Mouse (Mus musculus): ENCODE data around the gene Uqcr11. TPM values are rescaled to one million over a fixed set of nuclear protein-coding genes. Genes with fewer than 3 reads are reported as not detected.

Gene Uqcr11
- polyA plus RNA-seq (2016; fragmentation: Nextera tagmentation; extraction: Ambion mirVana), result 371 and 400 TPM in 2 replicates

DNA sequence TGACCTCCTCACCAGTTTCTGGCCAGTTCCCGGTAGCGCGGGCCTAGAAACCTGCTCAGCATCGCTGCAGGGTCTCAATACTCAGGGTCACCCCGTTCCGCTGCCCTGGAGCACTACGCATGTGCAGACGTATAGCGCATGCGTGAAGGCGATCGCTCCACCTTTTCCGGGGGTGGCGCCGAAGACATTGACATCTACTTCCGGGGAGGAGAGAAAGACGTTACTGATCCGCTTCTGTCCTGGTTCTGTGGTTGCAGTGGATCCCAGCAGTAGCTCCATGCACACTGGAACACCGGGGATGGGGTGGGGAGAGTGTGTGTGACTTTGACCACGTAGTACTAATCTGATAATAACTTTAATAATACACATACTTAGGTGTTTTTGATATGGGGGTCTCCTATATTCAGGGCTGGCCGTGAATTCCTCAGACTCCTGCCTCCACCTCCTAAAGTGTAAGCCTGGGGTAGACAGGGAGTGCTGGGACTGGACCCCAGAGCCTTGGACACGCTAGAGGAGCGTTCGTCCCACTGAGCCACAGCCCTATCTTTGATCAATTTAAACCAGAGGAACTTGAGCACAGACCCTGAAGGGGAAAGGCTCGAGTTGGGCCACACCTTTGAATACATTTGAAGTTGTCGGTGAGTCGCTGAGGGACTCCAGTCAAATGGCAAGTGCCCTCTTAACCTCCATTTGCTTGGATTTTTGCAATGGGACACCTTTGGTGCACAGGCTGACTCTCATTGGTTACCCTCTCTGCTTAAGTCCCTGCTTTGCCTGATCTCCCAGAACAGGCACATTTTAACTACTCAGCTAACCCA lies at the start of gene Uqcr11:
Uqcr11 (minus strand) TSS at position 147 of the 818 bp plus-strand sequence.
- H3K4me2 ChIP-seq, result peak within 1 kb of the TSS; percentile 93
- ATAC-seq (ENCODE audit: low FRiP score), result peak; percentile 76
- H3K36me3 ChIP-seq (replicated peaks), result peaks cover 51% of the 10 kb centered on the region
- H3K9ac ChIP-seq, result peak within 1 kb of the TSS; percentile 83
- peak within 1 kb of the TSS; percentile 83 for H3K27ac ChIP-seq
- H3K9me3 ChIP-seq, result peaks cover 5% of the 10 kb centered on the region; the same call in 1 of the 2 replicates
- H3K27me3 ChIP-seq, result no peaks in the 10 kb centered on the region
- 3% methylated on average over 27 of the region's 27 CpGs for WGBS
- H3K4me1 ChIP-seq, result peaks cover 31% of the 10 kb centered on the region
- H3K4me3 ChIP-seq (replicated peaks), result peak within 1 kb of the TSS; percentile 90

DNA sequence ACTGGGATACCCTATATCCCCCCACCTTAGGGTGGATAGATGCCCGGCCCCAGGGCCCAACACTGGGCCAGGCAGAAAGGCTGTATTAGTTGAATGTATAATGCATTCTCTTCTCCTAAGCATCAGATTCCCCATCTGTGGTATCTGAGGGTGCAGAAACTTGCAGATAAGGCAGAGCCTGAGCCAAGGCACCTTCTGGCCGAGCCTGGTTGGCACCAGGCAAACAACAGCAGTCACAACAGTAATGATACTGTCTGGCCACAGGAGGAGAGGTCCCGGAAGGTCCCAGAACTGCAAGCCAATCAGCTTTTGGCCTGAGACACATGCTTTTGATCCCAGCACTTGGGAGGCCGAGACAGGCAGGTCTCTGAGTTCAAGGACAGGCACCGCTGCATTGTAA lies 49.1 kb upstream of the Uqcr11 start:
- no peak overlapping the region for H3K27ac ChIP-seq
- no peaks in the 10 kb centered on the region for H3K4me1 ChIP-seq
- no peaks in the 10 kb centered on the region for H3K9me3 ChIP-seq
- no peak overlapping the region for H3K4me2 ChIP-seq
- 84% methylated on average over 5 of the region's 5 CpGs for WGBS
- no peak overlapping the region for H3K4me3 ChIP-seq (replicated peaks)
- H3K36me3 ChIP-seq (replicated peaks), result no peaks in the 10 kb centered on the region
- ATAC-seq (ENCODE audit: low FRiP score), result no peak
- no peak overlapping the region for H3K9ac ChIP-seq
- peaks cover 18% of the 10 kb centered on the region for H3K27me3 ChIP-seq

DNA sequence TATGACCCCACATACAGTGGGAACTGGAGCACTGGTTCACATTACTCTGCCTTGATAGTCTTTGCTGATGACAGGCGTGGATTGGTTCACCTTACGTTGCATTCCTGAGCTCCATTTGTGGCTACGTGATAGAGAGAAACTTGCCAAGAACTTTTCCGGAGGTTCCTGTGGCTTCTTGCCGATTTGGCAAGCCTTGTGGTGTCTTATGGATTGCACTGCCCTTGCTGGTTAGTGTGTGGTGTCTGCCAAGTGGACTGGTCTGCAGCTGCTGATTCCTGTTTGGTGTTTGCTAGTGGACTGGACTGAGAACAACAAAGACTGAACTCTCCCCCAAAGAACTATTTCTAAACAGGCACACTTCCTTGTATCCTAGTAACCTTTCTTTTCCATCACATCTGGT lies 48.2 kb upstream of the Uqcr11 start:
- Histone ChIP-seq H3K27me3 (peaks cover 22% of the 10 kb centered on the region), H3K4me3 (replicated peaks) (no peak overlapping the region), H3K36me3 (replicated peaks) (no peaks in the 10 kb centered on the region), H3K9ac (no peak overlapping the region), H3K9me3 (no peaks in the 10 kb centered on the region), H3K27ac (no peak overlapping the region), H3K4me1 (no peaks in the 10 kb centered on the region), H3K4me2 (no peak overlapping the region)
- no peak for ATAC-seq (ENCODE audit: low FRiP score)
- WGBS, result 88% methylated on average over 5 of the region's 5 CpGs

DNA sequence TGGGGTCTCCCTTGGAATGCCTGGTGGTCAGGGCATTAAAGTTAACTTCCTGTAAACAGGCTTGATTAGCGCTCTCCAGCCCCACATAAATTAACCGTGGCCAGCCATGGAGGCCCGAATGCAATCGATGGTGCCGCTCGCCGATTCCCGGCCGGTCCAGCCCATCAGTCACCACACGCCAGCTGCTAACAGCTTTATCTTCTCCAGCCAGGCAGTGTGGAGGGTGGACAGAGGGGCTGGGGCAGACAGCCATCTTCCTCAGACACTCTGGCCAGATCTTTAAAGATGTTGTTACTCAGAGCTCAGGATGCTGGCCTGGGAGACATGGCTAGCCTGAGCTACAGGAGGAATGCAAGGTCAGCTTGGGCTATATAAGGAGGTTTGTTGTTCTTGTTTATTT lies 47.0 kb upstream of the Uqcr11 start:
- no peaks in the 10 kb centered on the region for H3K36me3 ChIP-seq (replicated peaks)
- H3K27ac ChIP-seq, result no peak overlapping the region
- H3K27me3 ChIP-seq, result peaks cover 32% of the 10 kb centered on the region
- no peak overlapping the region for H3K4me2 ChIP-seq
- no peak for ATAC-seq (ENCODE audit: low FRiP score)
- WGBS, result 83% methylated on average over 10 of the region's 10 CpGs
- H3K9me3 ChIP-seq, result no peaks in the 10 kb centered on the region
- no peaks in the 10 kb centered on the region for H3K4me1 ChIP-seq
- H3K4me3 ChIP-seq (replicated peaks), result no peak overlapping the region
- H3K9ac ChIP-seq, result no peak overlapping the region

DNA sequence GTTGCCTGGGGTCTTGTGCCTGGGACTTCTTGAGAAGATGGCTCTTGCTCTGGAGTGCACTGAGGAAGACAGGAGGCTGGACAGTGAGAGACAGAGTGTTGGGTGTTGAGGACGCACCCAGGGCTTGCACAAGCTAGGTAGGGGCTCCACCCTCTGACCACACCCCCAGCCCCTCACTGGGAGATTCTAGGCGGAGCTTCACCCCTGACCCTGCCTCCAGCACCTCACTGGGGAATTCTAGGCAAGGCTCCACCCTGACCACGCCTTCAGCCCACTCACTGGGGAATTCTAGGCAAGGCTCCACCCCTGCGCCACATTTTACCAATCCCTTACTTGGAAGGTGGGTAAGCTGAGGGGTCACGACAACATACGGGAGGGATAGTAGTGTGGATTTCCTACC lies 44.0 kb upstream of the Uqcr11 start:
- Histone ChIP-seq H3K27ac (no peak overlapping the region), H3K9ac (no peak overlapping the region), H3K4me1 (no peaks in the 10 kb centered on the region; the same call in 1 of the 2 replicates), H3K27me3 (peaks cover 53% of the 10 kb centered on the region), H3K36me3 (replicated peaks) (no peaks in the 10 kb centered on the region), H3K4me2 (no peak overlapping the region), H3K4me3 (replicated peaks) (no peak overlapping the region), H3K9me3 (no peaks in the 10 kb centered on the region)
- WGBS, result 10% methylated on average over 6 of the region's 6 CpGs
- no peak for ATAC-seq (ENCODE audit: low FRiP score)

DNA sequence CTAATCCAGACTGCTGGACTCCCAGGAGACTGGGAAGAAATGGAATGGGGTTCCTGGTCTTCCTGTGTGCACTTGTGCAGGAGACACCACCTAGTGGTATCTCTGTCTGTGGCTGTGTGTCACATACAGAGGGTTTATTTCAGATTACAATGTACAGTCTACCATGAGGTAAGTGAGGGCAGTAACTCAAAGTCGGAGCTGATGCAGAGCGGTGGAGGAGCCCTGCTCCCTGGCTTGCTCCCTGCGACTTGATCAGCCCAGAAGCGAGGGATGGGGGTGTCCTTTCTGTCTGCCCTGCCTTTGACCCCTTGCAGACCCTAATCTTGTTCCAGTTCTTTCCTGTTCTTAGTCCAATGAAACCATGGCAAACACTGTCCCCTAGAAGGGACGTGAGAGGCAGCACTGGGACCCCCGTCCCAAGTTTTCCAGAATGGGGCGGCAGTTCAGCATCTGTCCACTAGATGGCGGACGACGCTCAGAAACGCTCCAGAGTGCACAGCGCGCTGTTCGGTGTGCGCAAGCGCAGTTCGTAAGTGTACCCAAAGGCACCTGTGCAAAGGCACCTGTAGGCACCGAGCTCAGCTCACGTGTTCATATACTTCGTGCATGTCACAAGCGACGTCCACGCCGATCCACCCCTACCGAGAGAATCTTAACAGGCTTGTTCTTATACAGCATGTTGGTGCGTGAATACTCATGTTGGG lies 39.4 kb upstream of the Uqcr11 start:
- Histone ChIP-seq H3K4me1 (peaks cover 4% of the 10 kb centered on the region), H3K27me3 (peaks cover 59% of the 10 kb centered on the region), H3K27ac (no peak overlapping the region), H3K9ac (no peak overlapping the region), H3K4me3 (replicated peaks) (peak overlapping the region; percentile 7; the same call in 1 of the 2 replicates), H3K9me3 (no peaks in the 10 kb centered on the region), H3K36me3 (replicated peaks) (no peaks in the 10 kb centered on the region), H3K4me2 (peak overlapping the region; percentile 47)
- peak; percentile 71 for ATAC-seq (ENCODE audit: low FRiP score)
- 6% methylated on average over 26 of the region's 26 CpGs for WGBS

DNA sequence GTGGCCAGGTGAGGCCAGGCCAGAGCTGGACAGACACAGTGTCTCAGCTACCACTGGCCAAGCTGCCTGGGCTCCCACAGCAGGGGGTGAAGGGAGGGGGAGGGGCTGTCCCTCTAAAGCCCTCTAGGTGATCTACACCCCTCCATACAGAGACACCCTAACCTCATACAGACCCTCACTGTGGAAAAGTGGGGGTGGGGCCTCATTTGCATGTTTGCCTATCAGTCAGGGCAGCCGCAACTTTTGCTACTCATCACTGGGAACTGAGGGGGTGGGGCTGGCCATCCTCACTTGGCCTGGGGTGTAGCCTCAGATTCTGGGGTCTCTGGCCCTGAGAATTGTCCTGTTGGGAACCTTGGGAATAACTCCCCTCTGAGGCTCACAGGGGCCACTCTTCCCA lies 38.4 kb upstream of the Uqcr11 start:
- H3K4me1 ChIP-seq, result peaks cover 4% of the 10 kb centered on the region
- no peaks in the 10 kb centered on the region for H3K9me3 ChIP-seq
- ATAC-seq (ENCODE audit: low FRiP score), result no peak
- no peak overlapping the region for H3K4me2 ChIP-seq
- H3K27ac ChIP-seq, result no peak overlapping the region
- H3K9ac ChIP-seq, result no peak overlapping the region
- H3K36me3 ChIP-seq (replicated peaks), result no peaks in the 10 kb centered on the region
- no peak overlapping the region for H3K4me3 ChIP-seq (replicated peaks)
- H3K27me3 ChIP-seq, result peaks cover 50% of the 10 kb centered on the region
- 39% methylated on average over 1 of the region's 1 CpGs for WGBS

DNA sequence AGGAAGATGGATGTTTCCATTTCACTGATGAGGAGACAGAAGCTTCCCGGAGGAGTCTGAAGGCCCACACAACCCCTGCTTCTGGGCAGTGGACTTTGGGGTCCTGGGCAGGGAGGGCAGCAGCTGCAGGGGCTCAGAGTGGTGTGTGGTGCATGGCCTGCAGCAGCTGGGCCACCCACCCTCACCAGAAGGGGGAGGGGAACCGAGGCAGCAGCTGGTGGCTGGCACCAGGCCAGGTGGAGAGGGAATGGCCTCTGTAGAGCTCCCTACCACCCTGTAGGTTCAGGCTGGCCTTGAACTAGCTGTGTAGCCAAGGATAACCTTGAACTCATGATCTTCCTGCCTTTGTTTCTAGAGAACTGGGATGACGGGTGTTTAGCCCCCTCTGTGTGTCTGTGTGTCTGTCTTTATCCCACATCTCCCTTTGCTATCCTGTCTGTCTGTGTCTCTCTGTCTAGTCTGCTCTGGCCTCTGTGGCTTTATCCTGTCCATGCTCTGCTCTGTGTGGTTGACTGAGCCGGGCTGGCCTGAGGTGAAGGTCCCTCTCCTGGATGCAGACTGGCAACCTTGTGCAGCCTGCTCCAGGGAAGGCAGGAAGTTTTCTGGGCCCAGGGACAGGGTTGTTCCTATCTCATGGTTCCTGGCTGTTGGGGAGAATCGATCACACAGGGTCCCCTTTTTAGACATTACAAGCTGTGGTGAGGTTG lies 37.9 kb upstream of the Uqcr11 start:
- no peak overlapping the region for H3K27ac ChIP-seq
- no peaks in the 10 kb centered on the region for H3K36me3 ChIP-seq (replicated peaks)
- no peak overlapping the region for H3K4me2 ChIP-seq
- peaks cover 49% of the 10 kb centered on the region for H3K27me3 ChIP-seq
- peaks cover 4% of the 10 kb centered on the region for H3K4me1 ChIP-seq
- H3K9ac ChIP-seq, result no peak overlapping the region
- H3K9me3 ChIP-seq, result no peaks in the 10 kb centered on the region
- WGBS, result 50% methylated on average over 5 of the region's 5 CpGs
- H3K4me3 ChIP-seq (replicated peaks), result no peak overlapping the region
- ATAC-seq (ENCODE audit: low FRiP score), result no peak

DNA sequence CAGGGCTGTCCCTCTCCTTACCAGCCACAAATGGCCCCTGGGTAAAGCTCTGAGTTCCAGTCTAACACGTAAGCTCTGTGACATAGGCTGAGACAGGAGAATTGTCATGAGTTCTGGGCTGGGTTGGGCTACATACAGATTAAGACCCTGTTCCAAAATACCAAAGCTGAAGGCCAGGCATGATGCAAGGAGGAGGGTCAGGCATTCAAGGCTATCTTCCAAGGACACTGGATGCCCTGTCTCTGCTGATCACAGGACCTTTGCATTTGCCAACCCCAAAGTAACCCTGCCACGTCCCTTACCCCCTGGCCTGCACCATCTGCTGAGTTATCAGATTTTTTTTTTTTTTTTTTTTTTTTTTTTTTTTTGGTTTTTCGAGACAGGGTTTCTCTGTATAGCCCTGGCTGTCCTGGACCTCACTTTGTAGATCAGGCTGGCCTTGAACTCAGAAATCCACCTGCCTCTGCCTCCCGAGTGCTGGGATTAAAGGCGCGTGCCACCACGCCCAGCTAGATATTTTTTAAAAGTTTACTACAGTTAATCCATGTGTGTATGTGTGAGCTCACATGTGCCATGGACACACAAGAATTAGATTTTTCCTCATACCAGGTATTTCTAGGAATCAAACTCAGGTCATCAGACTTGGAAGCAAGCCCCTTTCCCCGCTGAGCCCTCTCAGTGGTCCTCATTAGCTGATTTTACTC lies 37.1 kb upstream of the Uqcr11 start:
- Histone ChIP-seq H3K9me3 (no peaks in the 10 kb centered on the region), H3K4me1 (peaks cover 4% of the 10 kb centered on the region), H3K36me3 (replicated peaks) (no peaks in the 10 kb centered on the region), H3K27me3 (peaks cover 41% of the 10 kb centered on the region), H3K4me2 (no peak overlapping the region), H3K9ac (no peak overlapping the region), H3K27ac (no peak overlapping the region), H3K4me3 (replicated peaks) (no peak overlapping the region)
- 86% methylated on average over 7 of the region's 8 CpGs for WGBS
- ATAC-seq (ENCODE audit: low FRiP score), result no peak

DNA sequence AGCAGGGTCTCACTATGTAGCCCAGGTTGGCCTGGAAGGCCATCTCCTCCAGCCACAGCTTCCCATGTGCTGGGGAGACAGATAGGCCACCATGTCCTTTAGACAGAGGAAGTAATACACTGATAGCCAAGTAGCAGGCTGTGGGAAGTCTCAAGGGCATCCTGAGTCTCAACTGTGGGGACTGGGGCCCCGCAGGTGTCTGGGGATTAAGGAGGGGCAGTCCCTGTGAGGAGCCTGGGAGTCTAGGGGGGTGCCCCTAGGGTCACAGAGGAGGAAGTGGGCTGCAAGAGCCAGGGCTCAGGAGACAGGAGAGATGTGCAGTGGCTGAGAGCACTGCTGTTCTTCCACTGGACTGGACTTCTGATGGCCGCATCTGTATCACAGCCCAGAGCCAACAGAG lies 36.4 kb upstream of the Uqcr11 start:
- 63% methylated on average over 2 of the region's 2 CpGs for WGBS
- H3K4me2 ChIP-seq, result no peak overlapping the region
- no peak overlapping the region for H3K27ac ChIP-seq
- peaks cover 36% of the 10 kb centered on the region for H3K27me3 ChIP-seq
- H3K9me3 ChIP-seq, result no peaks in the 10 kb centered on the region
- H3K4me1 ChIP-seq, result peaks cover 4% of the 10 kb centered on the region
- no peaks in the 10 kb centered on the region for H3K36me3 ChIP-seq (replicated peaks)
- no peak for ATAC-seq (ENCODE audit: low FRiP score)
- no peak overlapping the region for H3K4me3 ChIP-seq (replicated peaks)
- no peak overlapping the region for H3K9ac ChIP-seq

DNA sequence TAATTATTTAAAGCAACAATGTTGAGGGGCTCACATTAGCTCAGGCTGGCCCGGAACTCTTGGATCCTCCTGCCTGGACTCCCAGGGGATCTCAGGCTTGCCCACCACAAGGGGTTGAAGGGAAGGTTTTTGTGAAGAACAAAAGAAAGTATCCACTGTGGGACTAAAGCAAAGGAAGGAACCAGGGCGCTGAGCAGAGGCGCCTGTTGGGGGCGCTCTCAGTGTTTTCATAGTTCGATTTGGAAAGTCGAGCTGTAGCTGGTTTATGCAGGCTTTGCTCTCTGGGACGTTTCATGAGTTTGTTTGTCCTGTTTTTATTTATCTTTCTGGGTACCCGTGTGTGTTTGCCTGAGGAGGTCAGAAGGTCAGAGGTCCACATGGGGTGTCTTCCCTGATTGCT lies 35.0 kb upstream of the Uqcr11 start:
- no peak overlapping the region for H3K27ac ChIP-seq
- no peak overlapping the region for H3K9ac ChIP-seq
- ATAC-seq (ENCODE audit: low FRiP score), result no peak
- no peak overlapping the region for H3K4me2 ChIP-seq
- no peaks in the 10 kb centered on the region for H3K36me3 ChIP-seq (replicated peaks)
- peaks cover 28% of the 10 kb centered on the region for H3K27me3 ChIP-seq
- 69% methylated on average over 8 of the region's 8 CpGs for WGBS
- no peaks in the 10 kb centered on the region for H3K9me3 ChIP-seq
- no peak overlapping the region for H3K4me3 ChIP-seq (replicated peaks)
- H3K4me1 ChIP-seq, result peaks cover 4% of the 10 kb centered on the region

DNA sequence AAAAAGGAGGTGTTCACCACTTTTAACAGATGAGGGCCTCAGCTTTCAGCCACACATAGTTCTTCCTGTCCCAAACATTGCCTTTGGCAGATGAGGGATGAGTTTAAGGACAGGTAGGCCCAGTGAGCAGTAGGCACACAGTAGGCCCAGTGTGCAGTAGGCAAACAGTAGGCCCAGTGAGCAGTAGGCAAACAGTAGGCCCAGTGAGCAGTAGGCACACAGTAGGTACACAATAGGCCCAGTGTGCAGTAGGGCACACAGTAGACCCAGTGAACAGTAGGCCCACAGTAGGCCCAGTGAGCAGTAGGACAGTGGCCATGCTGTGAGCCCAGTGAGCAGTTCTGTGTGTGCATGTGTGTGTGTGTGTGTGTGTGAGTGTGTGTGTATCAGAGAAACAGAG lies 33.4 kb upstream of the Uqcr11 start:
- Histone ChIP-seq H3K36me3 (replicated peaks) (no peaks in the 10 kb centered on the region), H3K9me3 (no peaks in the 10 kb centered on the region), H3K27ac (no peak overlapping the region), H3K9ac (no peak overlapping the region), H3K4me1 (peaks cover 9% of the 10 kb centered on the region; the same call in 1 of the 2 replicates), H3K4me2 (no peak overlapping the region), H3K27me3 (peaks cover 21% of the 10 kb centered on the region), H3K4me3 (replicated peaks) (no peak overlapping the region)
- no peak for ATAC-seq (ENCODE audit: low FRiP score)

Data from forebrain, embryonic 12.5 days (tissue).